Mouse (Mus musculus) myocyte (in vitro differentiated cells): ENCODE measurements around the gene Ruvbl1.

ENCODE experiments used
- E2F4 ChIP-seq: IDR thresholded peaks from one replicate; pipeline ENCODE4 v1.6.1; 2011; ENCODE audit warnings: mild to moderate bottlenecking, control low read depth, moderate library complexity; ENCODE audit not compliant: insufficient read depth
- MAX ChIP-seq: IDR thresholded peaks from one replicate; pipeline ENCODE4 v1.6.1; 2011; ENCODE audit warnings: low read depth, mild to moderate bottlenecking, control low read depth
- MYOD1 ChIP-seq, 3 experiments: IDR thresholded peaks; one replicate each; pipeline ENCODE4 v1.6.1; 2011; ENCODE audit warnings: control low read depth in 2 of 3, low read depth in 2 of 3, mild to moderate bottlenecking in 2 of 3, moderate library complexity in 1 of 3; ENCODE audit not compliant: insufficient read length in 2 of 3, control insufficient read depth in 1 of 3
- MYOG ChIP-seq, 3 experiments: IDR thresholded peaks; one replicate each; pipeline ENCODE4 v1.6.1; 2011; ENCODE audit warnings: control low read depth in 2 of 3, low read depth in 2 of 3, mild to moderate bottlenecking in 2 of 3; ENCODE audit not compliant: insufficient read length in 2 of 3, control insufficient read depth in 1 of 3, insufficient read depth in 1 of 3
- POLR2A ChIP-seq: IDR thresholded peaks from one replicate; pipeline ENCODE4 v1.6.1; 2011; ENCODE audit warnings: low read depth, mild to moderate bottlenecking, control low read depth, moderate library complexity; ENCODE audit not compliant: insufficient read length
- POLR2AphosphoS2 ChIP-seq: IDR thresholded peaks from one replicate; pipeline ENCODE4 v1.6.1; 2011; ENCODE audit warnings: low read depth, control low read depth; ENCODE audit not compliant: insufficient read length
- USF1 ChIP-seq: IDR thresholded peaks from one replicate; pipeline ENCODE4 v1.6.1; 2011; ENCODE audit warnings: low read depth, mild to moderate bottlenecking, control low read depth, moderate library complexity

DNA sequence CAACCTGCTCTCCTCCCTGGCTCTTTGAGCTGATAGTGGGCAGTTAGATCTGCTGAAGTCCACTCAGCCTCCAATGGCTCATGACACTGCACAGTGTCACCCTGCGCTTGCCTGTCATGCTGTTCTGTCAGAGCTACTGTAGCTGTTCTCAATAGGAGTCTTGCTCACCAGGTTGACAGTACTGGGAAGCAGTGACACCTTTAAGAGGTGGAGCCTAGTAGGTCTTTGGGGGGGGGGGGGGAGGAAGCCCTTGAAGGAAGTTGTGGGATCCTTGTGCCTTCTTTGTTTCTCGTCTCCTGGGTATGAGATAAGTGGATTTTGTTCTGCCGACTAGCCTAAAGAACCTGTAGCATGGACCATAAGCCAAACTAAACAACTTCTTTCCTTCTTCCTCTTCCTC lies 57.4 kb downstream of the Ruvbl1 start:
- TF ChIP-seq MYOD1 (IDR thresholded peaks at IDR 0.05; ENCODE audit: control insufficient read depth in 1 of 3, insufficient read length in 2 of 3, low read depth in 2 of 3): no peak
- no peak for TF ChIP-seq POLR2AphosphoS2
- no peak for TF ChIP-seq MAX
- TF ChIP-seq E2F4: no peak
- no peak for TF ChIP-seq MYOG (IDR thresholded peaks at IDR 0.05; ENCODE audit: control insufficient read depth in 1 of 3, insufficient read depth in 1 of 3, insufficient read length in 2 of 3, low read depth in 2 of 3)
- no peak for TF ChIP-seq USF1
- no peak for TF ChIP-seq POLR2A
